Comparison of ENCODE assay signal across 8 mouse cellular contexts in genomic region chr12:79511454-79512204, GRCm38 (mm10).
DNase-seq lines count a peak whose midpoint lies in the region; ATAC-seq and TF ChIP-seq lines count a peak whose summit lies in the region.

No protein-coding gene starts in this region.

- peaks cover 42% of the 10 kb centered on the region for H3K4me1 ChIP-seq in kidney, embryonic 15.5 days
- H3K4me1 ChIP-seq in hindbrain, embryonic 13.5 days (replicated peaks), result peaks cover 22% of the 10 kb centered on the region
- peaks cover 41% of the 10 kb centered on the region for H3K4me1 ChIP-seq in lung, embryonic 16.5 days (replicated peaks; ENCODE audit: control insufficient read depth, insufficient read depth, low read length)
- peaks cover 6% of the 10 kb centered on the region for H3K4me1 ChIP-seq in stomach, postnatal 0 days (replicated peaks; ENCODE audit: control insufficient read depth, insufficient read depth)

- no peak overlapping the region for H3K9ac ChIP-seq in kidney, embryonic 15.5 days
- no peak overlapping the region for H3K9ac ChIP-seq in hindbrain, embryonic 13.5 days
- peak overlapping the region; percentile 20; the same call in 1 of the 2 replicates for H3K9ac ChIP-seq in lung, embryonic 16.5 days (ENCODE audit: low read length)
- no peak overlapping the region for H3K9ac ChIP-seq in stomach, postnatal 0 days (ENCODE audit: low read length)

- no peak overlapping the region for H3K4me2 ChIP-seq in kidney, embryonic 15.5 days
- no peak overlapping the region for H3K4me2 ChIP-seq in hindbrain, embryonic 13.5 days
- H3K4me2 ChIP-seq in lung, embryonic 16.5 days (ENCODE audit: low read depth, low read length), result no peak overlapping the region
- H3K4me2 ChIP-seq in stomach, postnatal 0 days (replicated peaks; ENCODE audit: low read depth), result no peak overlapping the region

- H3K36me3 ChIP-seq in kidney, embryonic 15.5 days, result no peaks in the 10 kb centered on the region
- no peaks in the 10 kb centered on the region for H3K36me3 ChIP-seq in hindbrain, embryonic 13.5 days
- H3K36me3 ChIP-seq in lung, embryonic 16.5 days (ENCODE audit: control insufficient read depth, insufficient read depth, low read length), result no peaks in the 10 kb centered on the region
- H3K36me3 ChIP-seq in stomach, postnatal 0 days (ENCODE audit: control insufficient read depth, insufficient read depth, low read length), result no peaks in the 10 kb centered on the region

- no peak for DNase-seq in kidney, postnatal 36 days
- peak; percentile 65 for DNase-seq in brain, embryonic 18.5 days (ENCODE audit: low read depth, low spot score)
- DNase-seq in frontal cortex, postnatal 10 days (ENCODE audit: low spot score in 2 of 2), result peak; percentile 25 to 35
- no peak for DNase-seq in stomach, postnatal 0 days (ENCODE audit: low spot score)
- DNase-seq in MN1 (ENCODE audit: low spot score), result no peak

- no peaks in the 10 kb centered on the region for H3K27me3 ChIP-seq in kidney, embryonic 15.5 days
- no peaks in the 10 kb centered on the region for H3K27me3 ChIP-seq in hindbrain, embryonic 13.5 days
- H3K27me3 ChIP-seq in lung, embryonic 16.5 days (ENCODE audit: control insufficient read depth, insufficient read depth, low read depth, low read length), result no peaks in the 10 kb centered on the region
- H3K27me3 ChIP-seq in stomach, postnatal 0 days (ENCODE audit: control insufficient read depth, insufficient read depth, low read length), result no peaks in the 10 kb centered on the region

- 54% methylated on average over 11 of the region's 11 CpGs for WGBS in kidney, embryonic 15.5 days
- WGBS in hindbrain, embryonic 13.5 days, result 42% methylated on average over 11 of the region's 11 CpGs
- WGBS in lung, embryonic 16.5 days, result 25% methylated on average over 11 of the region's 11 CpGs
- whole genome bisulfite sequencing in stomach, postnatal 0 days, result 42% methylated on average over 11 of the region's 11 CpGs

- no peak for TF ChIP-seq EP300 in stomach, postnatal 0 days (optimal IDR thresholded peaks at IDR 0.05)

- TF ChIP-seq CTCF in stomach, postnatal 0 days (IDR thresholded peaks at IDR 0.05; ENCODE audit: low read depth), result no peak

- H3K27ac ChIP-seq in kidney, embryonic 15.5 days, result peak overlapping the region; percentile 90
- H3K27ac ChIP-seq in hindbrain, embryonic 13.5 days, result peak overlapping the region; percentile 62
- peak overlapping the region; percentile 96 for H3K27ac ChIP-seq in lung, embryonic 16.5 days (ENCODE audit: low read length)
- H3K27ac ChIP-seq in stomach, postnatal 0 days (replicated peaks), result peak overlapping the region; percentile 56

- peak; percentile 33; the same call in 1 of the 2 replicates for ATAC-seq in kidney, embryonic 15.5 days (replicated peaks; ENCODE audit: low FRiP score)
- peak; percentile 69 for ATAC-seq in hindbrain, embryonic 13.5 days (ENCODE audit: low FRiP score)
- ATAC-seq in lung, embryonic 16.5 days (ENCODE audit: low read depth), result peak; percentile 84
- ATAC-seq in stomach, postnatal 0 days (ENCODE audit: low FRiP score, low TSS enrichment), result peak; percentile 25; the same call in 1 of the 2 replicates

- no peak overlapping the region for H3K4me3 ChIP-seq in kidney, embryonic 15.5 days (replicated peaks)
- H3K4me3 ChIP-seq in hindbrain, embryonic 13.5 days, result no peak overlapping the region
- H3K4me3 ChIP-seq in lung, embryonic 16.5 days (ENCODE audit: low read length), result no peak overlapping the region
- no peak overlapping the region for H3K4me3 ChIP-seq in stomach, postnatal 0 days (ENCODE audit: low read depth, low read length)

- H3K9me3 ChIP-seq in kidney, embryonic 15.5 days (replicated peaks), result no peaks in the 10 kb centered on the region
- H3K9me3 ChIP-seq in hindbrain, embryonic 13.5 days, result no peaks in the 10 kb centered on the region
- H3K9me3 ChIP-seq in lung, embryonic 16.5 days (ENCODE audit: control insufficient read depth, low read length), result no peaks in the 10 kb centered on the region
- no peaks in the 10 kb centered on the region for H3K9me3 ChIP-seq in stomach, postnatal 0 days (ENCODE audit: control insufficient read depth, low read length)

Comparison
In these comparisons a context has a peak if more than half of its experiments do, and no peak if none do; other contexts are left out.
1. ATAC-seq: peak in every context shown above with its lines; median percentile 84 in lung, embryonic 16.5 days; 69 in hindbrain, embryonic 13.5 days; 33 in kidney, embryonic 15.5 days; 25 in stomach, postnatal 0 days.
2. DNase-seq: peak in brain, embryonic 18.5 days (single experiment) and frontal cortex, postnatal 10 days (2 of 2); none in kidney, postnatal 36 days (0 of 2), stomach, postnatal 0 days (single experiment) and MN1 (single experiment).
3. Peak in every context shown above with its lines, with median percentiles within 50 percentile points of each other: H3K27ac ChIP-seq.